Mouse (Mus musculus): Measurements from ENCODE around the gene Trpm2. TPM values are rescaled to one million over a fixed set of nuclear protein-coding genes. Genes with fewer than 3 reads are reported as not detected.

Gene Trpm2
- total RNA-seq, 2 experiments from 2014 or later, result 0.99 to 1.5 TPM

Other genes with a start within 250 kb of the Trpm2 start
- gene Krtap12-1, start 250.0 kb downstream of the Trpm2 start, total RNA-seq (2021), result not detected
- gene Gm10100, start 244.1 kb downstream of the Trpm2 start, total RNA-seq (2021), result not detected
- gene Gm18596, start 227.9 kb downstream of the Trpm2 start, total RNA-seq (2021), result not detected
- gene Gm9736, start 219.2 kb downstream of the Trpm2 start, total RNA-seq (2021), result not detected
- gene Gm3233, start 210.9 kb downstream of the Trpm2 start, total RNA-seq (2021), result not detected
- gene Gm3238, start 199.2 kb downstream of the Trpm2 start, total RNA-seq (2021), result not detected
- gene Gm7138, start 193.6 kb downstream of the Trpm2 start, total RNA-seq (2021), result not detected
- gene Gm3250, start 188.0 kb downstream of the Trpm2 start, total RNA-seq (2021), result not detected
- gene Gm7137, start 182.4 kb downstream of the Trpm2 start, total RNA-seq (2021), result not detected
- gene Gm9639, start 175.5 kb downstream of the Trpm2 start, total RNA-seq (2021), result not detected
- gene Gm19668, start 171.4 kb downstream of the Trpm2 start, total RNA-seq (2021), result not detected
- not detected for gene Gm9507, start 158.7 kb downstream of the Trpm2 start, total RNA-seq (2021)
- not detected for gene Gm2696, start 155.9 kb downstream of the Trpm2 start, total RNA-seq (2021)
- gene Krtap10-4, start 143.5 kb downstream of the Trpm2 start, total RNA-seq (2021), result not detected
- not detected for gene Krtap10-10, start 134.6 kb downstream of the Trpm2 start, total RNA-seq (2021)
- not detected for gene Gm36176, start 123.8 kb downstream of the Trpm2 start, total RNA-seq (2021)
- gene Gm10318, start 117.7 kb downstream of the Trpm2 start, total RNA-seq (2021), result not detected
- not detected for gene Gm3285, start 108.6 kb downstream of the Trpm2 start, total RNA-seq (2021)
- under 1 TPM; 0.49 to 0.69 TPM for gene Lrrc3, start 68.0 kb downstream of the Trpm2 start, total RNA-seq (2021)
- 1 to 10 TPM; 8.8 to 9.8 TPM for gene 1810043G02Rik, start 8.0 kb upstream of the Trpm2 start, total RNA-seq (2021)
- gene Pfkl, start 39.5 kb upstream of the Trpm2 start, total RNA-seq (2021), result 100 to 1,000 TPM; 114 to 120 TPM
- not detected for gene Dnmt3l, start 71.4 kb upstream of the Trpm2 start, total RNA-seq (2021)
- not detected for gene Aire, start 73.0 kb upstream of the Trpm2 start, total RNA-seq (2021)
- gene Icosl, start 98.7 kb upstream of the Trpm2 start, total RNA-seq (2021), result 1 to 10 TPM; 5.7 to 8.4 TPM
- gene D10Jhu81e, start 199.2 kb upstream of the Trpm2 start, total RNA-seq (2021), result 100 to 1,000 TPM; 684 to 739 TPM
- gene Pwp2, start 214.6 kb upstream of the Trpm2 start, total RNA-seq (2021), result 10 to 100 TPM; 11.2 to 11.6 TPM

All from heart, adult 18-20 months (tissue).